Mouse (Mus musculus): ENCODE measurements at regions not wholly inside any gene's neighbourhood (a gene's known extent, or its start where the extent isn't known, plus 50 kb on each side); places are given as distances from the start of the nearest gene placed in this dataset.
A peak's percentile ranks its signal among the peaks of the same experiment; 100 is the strongest.
"Not testable (repeated sequence)": the region's sequence is repeated elsewhere in the genome, so short reads cannot be mapped to it uniquely, and the experiment has no call there.

- DNase-seq (ENCODE audit: low read depth), result not testable (repeated sequence)
Measured at GRCm38 (mm10) chr12:21680026-21680425, 262.6 kb upstream of the Ywhaq start.

GRCm38 (mm10) chr12:21649381-21649780 is 231.9 kb upstream of the Ywhaq start:
- not testable (repeated sequence) for DNase-seq (ENCODE audit: low read depth)

GRCm38 (mm10) chr12:21613781-21614180 is 196.3 kb upstream of the Ywhaq start:
- not testable (repeated sequence) for DNase-seq (ENCODE audit: low read depth)

GRCm38 (mm10) chr12:21568415-21569040 is 151.1 kb upstream of the Ywhaq start:
- DNase-seq (ENCODE audit: low read depth), result no peak

- DNase-seq (ENCODE audit: low read depth), result not testable (repeated sequence)
Measured at GRCm38 (mm10) chr12:21543962-21544361, 126.5 kb upstream of the Ywhaq start.

GRCm38 (mm10) chr12:21543153-21543894 is 125.9 kb upstream of the Ywhaq start:
- DNase-seq (ENCODE audit: low read depth), result peak; percentile 50

- DNase-seq (ENCODE audit: low read depth), result no peak
Measured at GRCm38 (mm10) chr12:21531766-21532165, 114.3 kb upstream of the Ywhaq start.

GRCm38 (mm10) chr12:21529367-21529766 is 111.9 kb upstream of the Ywhaq start:
- not testable (repeated sequence) for DNase-seq (ENCODE audit: low read depth)

GRCm38 (mm10) chr12:21527336-21527735 is 109.9 kb upstream of the Ywhaq start:
- not testable (repeated sequence) for DNase-seq (ENCODE audit: low read depth)

GRCm38 (mm10) chr12:21526906-21527305 is 109.5 kb upstream of the Ywhaq start:
- not testable (repeated sequence) for DNase-seq (ENCODE audit: low read depth)

- not testable (repeated sequence) for DNase-seq (ENCODE audit: low read depth)
Measured at GRCm38 (mm10) chr12:21525567-21525966, 108.1 kb upstream of the Ywhaq start.

- no peak for DNase-seq (ENCODE audit: low read depth)
Measured at GRCm38 (mm10) chr12:21522621-21523020, 105.2 kb upstream of the Ywhaq start.

GRCm38 (mm10) chr12:21519058-21519457 is 101.6 kb upstream of the Ywhaq start:
- no peak for DNase-seq (ENCODE audit: low read depth)

GRCm38 (mm10) chr12:21512736-21513135 is 95.3 kb upstream of the Ywhaq start:
- DNase-seq (ENCODE audit: low read depth), result no peak

GRCm38 (mm10) chr12:21511043-21511665 is 93.7 kb upstream of the Ywhaq start:
- no peak for DNase-seq (ENCODE audit: low read depth)

- no peak for DNase-seq (ENCODE audit: low read depth)
Measured at GRCm38 (mm10) chr12:21507080-21507479, 89.6 kb upstream of the Ywhaq start.

- no peak for DNase-seq (ENCODE audit: low read depth)
Measured at GRCm38 (mm10) chr12:21505731-21506368, 88.4 kb upstream of the Ywhaq start.

- no peak for DNase-seq (ENCODE audit: low read depth)
Measured at GRCm38 (mm10) chr12:21503250-21503649, 85.8 kb upstream of the Ywhaq start.

- DNase-seq (ENCODE audit: low read depth), result no peak
Measured at GRCm38 (mm10) chr12:21496974-21497373, 79.5 kb upstream of the Ywhaq start.

GRCm38 (mm10) chr12:21495511-21495910 is 78.1 kb upstream of the Ywhaq start:
- DNase-seq (ENCODE audit: low read depth), result no peak

- no peak for DNase-seq (ENCODE audit: low read depth)
Measured at GRCm38 (mm10) chr12:21493471-21493870, 76.0 kb upstream of the Ywhaq start.

- DNase-seq (ENCODE audit: low read depth), result no peak
Measured at GRCm38 (mm10) chr12:21492549-21493291, 75.3 kb upstream of the Ywhaq start.

Data from c-Kit-positive CD71-positive TER-119-negative erythroid progenitor cells, embryonic 14.5 days (primary cell).